Mouse (Mus musculus): ENCODE results near the gene Gpr132.
"Not testable (repeated sequence)": the region's sequence is repeated elsewhere in the genome, so short reads cannot be mapped to it uniquely, and the experiment has no call there.

Gene Gpr132

GRCm38 (mm10) chr12:112821216-112821615, 46.8 kb downstream of the Gpr132 start:
- no peak for DNase-seq (ENCODE audit: low spot score in 2 of 2)

- no peak for DNase-seq (ENCODE audit: low spot score in 2 of 2)
These were observed 47.5 kb downstream of the Gpr132 start for GRCm38 (mm10) chr12:112820401-112820999.

- no peak for DNase-seq (ENCODE audit: low spot score in 2 of 2)
These were observed 48.9 kb downstream of the Gpr132 start for GRCm38 (mm10) chr12:112819057-112819662.

- not testable (repeated sequence) for DNase-seq (ENCODE audit: low spot score in 2 of 2)
These were observed 51.2 kb downstream of the Gpr132 start for GRCm38 (mm10) chr12:112816866-112817265.

GRCm38 (mm10) chr12:112816294-112816693, 51.7 kb downstream of the Gpr132 start:
- DNase-seq (ENCODE audit: low spot score in 2 of 2): peak; percentile 63 to 81

- no peak for DNase-seq (ENCODE audit: low spot score in 2 of 2)
These were observed 53.2 kb downstream of the Gpr132 start for GRCm38 (mm10) chr12:112814682-112815470.

- no peak for DNase-seq (ENCODE audit: low spot score in 2 of 2)
These were observed 54.7 kb downstream of the Gpr132 start for GRCm38 (mm10) chr12:112813370-112813769.

GRCm38 (mm10) chr12:112810092-112810885, 57.7 kb downstream of the Gpr132 start:
- no peak for DNase-seq (ENCODE audit: low spot score in 2 of 2)

GRCm38 (mm10) chr12:112809641-112810040, 58.4 kb downstream of the Gpr132 start:
- DNase-seq (ENCODE audit: low spot score in 2 of 2): no peak

GRCm38 (mm10) chr12:112808587-112809364, 59.3 kb downstream of the Gpr132 start, which contains the start of gene Clba1:
Gene Clba1 (plus strand): TSS chr12:112808937.
- DNase-seq (ENCODE audit: low spot score in 2 of 2): peak; percentile 85 to 91

- no peak for DNase-seq (ENCODE audit: low spot score in 2 of 2)
These were observed 59.8 kb downstream of the Gpr132 start for GRCm38 (mm10) chr12:112808212-112808586.

- DNase-seq (ENCODE audit: low spot score in 2 of 2): no peak
These were observed 60.2 kb downstream of the Gpr132 start for GRCm38 (mm10) chr12:112807796-112808195.

GRCm38 (mm10) chr12:112806044-112806443, 62.0 kb downstream of the Gpr132 start:
- DNase-seq (ENCODE audit: low spot score in 2 of 2): no peak

- DNase-seq (ENCODE audit: low spot score in 2 of 2): no peak
These were observed 64.0 kb downstream of the Gpr132 start for GRCm38 (mm10) chr12:112804046-112804445.

GRCm38 (mm10) chr12:112802917-112803316, 65.1 kb downstream of the Gpr132 start:
- no peak for DNase-seq (ENCODE audit: low spot score in 2 of 2)

- DNase-seq (ENCODE audit: low spot score in 2 of 2): no peak
These were observed 65.9 kb downstream of the Gpr132 start, which contains the start of gene Ahnak2 for GRCm38 (mm10) chr12:112801864-112802846. Gene Ahnak2 (minus strand): TSS chr12:112802657.

Measured in spleen, postnatal 4 days (tissue).